Mouse (Mus musculus): ENCODE results near the gene E130218I03Rik.

Gene E130218I03Rik

GRCm38 (mm10) chr4:134287168-134287564, 43.7 kb downstream of the E130218I03Rik start:
- peak; percentile 93 for DNase-seq (ENCODE audit: low spot score)

- peak; percentile 86 for DNase-seq (ENCODE audit: low spot score)
Measured at GRCm38 (mm10) chr4:134287575-134288025, 44.1 kb downstream of the E130218I03Rik start, which contains the start of gene Pdik1l. Pdik1l (minus strand) TSS chr4:134287895.

- DNase-seq (ENCODE audit: low spot score) = no peak
Measured at GRCm38 (mm10) chr4:134288397-134289256, 45.2 kb downstream of the E130218I03Rik start.

DNA sequence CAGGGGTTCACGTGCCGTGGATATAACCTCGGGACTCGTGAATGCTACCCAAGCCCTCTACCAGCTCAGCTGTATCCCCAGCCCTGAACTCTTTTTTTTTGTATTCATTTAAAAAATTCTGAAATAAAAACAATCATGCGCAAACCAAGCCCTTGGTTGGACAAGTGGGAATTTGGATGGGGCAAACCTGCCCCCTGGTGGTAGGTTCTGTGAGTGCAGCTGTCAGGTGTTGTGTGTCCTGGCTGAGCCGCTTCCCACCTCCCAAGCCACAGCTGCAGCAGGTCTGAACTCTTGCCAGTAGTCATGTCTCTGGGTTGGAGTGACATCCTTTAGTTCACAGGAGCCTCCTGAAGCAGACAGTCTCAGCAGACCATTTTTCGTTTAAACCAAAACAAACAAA, 48.6 kb downstream of the E130218I03Rik start:
- DNase-seq (ENCODE audit: low spot score) = peak; percentile 69

GRCm38 (mm10) chr4:134293061-134293691, 49.7 kb downstream of the E130218I03Rik start:
- DNase-seq (ENCODE audit: low spot score) = no peak

DNA sequence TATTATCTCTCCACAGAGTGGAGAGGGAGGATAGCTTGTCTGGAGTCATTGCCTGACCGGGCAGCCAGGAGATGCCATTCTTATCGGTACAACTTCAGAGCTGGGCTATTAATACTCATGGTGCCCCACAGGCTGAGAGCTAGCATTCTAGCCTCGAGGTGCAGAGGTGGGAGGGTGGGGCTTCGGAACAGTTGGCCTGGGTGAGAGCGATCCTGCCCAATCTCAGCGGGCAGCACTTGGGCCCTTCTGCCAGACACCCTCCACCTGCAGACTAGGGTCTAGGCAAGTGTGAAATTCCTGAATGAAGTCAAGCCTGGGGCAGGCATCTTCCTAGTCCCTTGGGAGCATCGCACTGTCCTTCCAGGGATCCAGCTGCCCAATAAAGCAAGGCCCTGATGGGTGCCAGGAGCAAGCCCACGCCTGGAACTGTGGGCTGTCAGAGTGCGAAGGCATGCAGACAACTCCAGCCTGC, 50.3 kb downstream of the E130218I03Rik start:
- DNase-seq (ENCODE audit: low spot score) = no peak
